Mouse (Mus musculus) adrenal gland, postnatal 36 days (tissue): ENCODE data around the gene Tbc1d2b. TPM values are rescaled to one million over a fixed set of nuclear protein-coding genes. Genes with fewer than 3 reads are reported as not detected.

Experiments used
- DNase-seq, 2 experiments: peaks; one replicate each; pipeline ENCODE4 v3.0.0; 2021; ENCODE audit warnings: mixed read lengths in 1 of 2
- total RNA-seq, 2 experiments: library from RNA; stranded (reverse); gene quantifications; 2 replicates each; pipeline ENCODE4 v1.2.3; 2021

Tbc1d2b gene
- total RNA-seq, 2 experiments from 2014 or later: 36.0 to 41.1 TPM

DNA sequence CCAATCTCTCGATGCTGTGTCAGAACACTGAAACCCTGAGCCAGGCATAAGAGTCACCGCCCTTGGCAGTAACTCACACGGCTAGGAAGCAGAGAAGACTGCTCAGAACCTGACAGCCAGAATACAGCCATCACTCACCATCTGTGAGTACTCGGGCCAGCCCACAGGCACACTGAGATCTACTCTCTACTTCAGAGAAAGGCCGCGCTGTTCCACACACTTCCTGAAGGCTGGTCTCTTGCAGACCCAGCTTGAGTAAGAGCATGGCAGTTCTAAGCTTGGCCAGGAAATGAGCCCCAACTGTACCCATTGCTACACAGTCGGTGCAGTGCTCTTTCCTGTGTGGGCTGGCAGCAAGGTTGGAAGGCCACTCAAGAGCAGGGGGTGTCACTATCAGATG is 27.7 kb downstream of the Tbc1d2b start:
- DNase-seq: peak; percentile 39 to 66

- DNase-seq: no peak
Measured at GRCm38 (mm10) chr9:90242291-90242690, 28.3 kb downstream of the Tbc1d2b start.

GRCm38 (mm10) chr9:90241618-90242017 is 29.0 kb downstream of the Tbc1d2b start:
- DNase-seq: no peak

DNA sequence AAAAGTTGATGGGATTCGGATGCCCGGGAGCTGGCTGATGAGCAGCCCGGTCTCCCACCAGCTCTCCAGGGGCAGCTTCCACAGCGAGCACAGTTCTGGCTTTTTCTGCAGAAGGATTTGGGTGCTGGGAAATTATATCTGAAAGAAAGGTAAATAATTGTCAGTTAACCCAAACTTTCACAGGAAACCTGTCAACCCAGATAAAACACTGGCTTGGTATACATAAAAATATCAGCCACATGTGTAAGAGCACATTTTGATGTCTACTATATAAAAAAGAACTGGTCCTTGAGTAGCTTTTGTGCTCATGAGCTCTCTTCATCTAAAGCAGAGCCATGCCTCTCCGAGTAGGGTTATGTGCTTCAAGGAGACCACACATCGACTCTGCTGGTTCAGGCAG is 29.6 kb downstream of the Tbc1d2b start:
- DNase-seq: no peak

GRCm38 (mm10) chr9:90240560-90240959 is 30.0 kb downstream of the Tbc1d2b start:
- no peak for DNase-seq

GRCm38 (mm10) chr9:90237232-90238062 is 33.2 kb downstream of the Tbc1d2b start:
- DNase-seq: no peak

DNA sequence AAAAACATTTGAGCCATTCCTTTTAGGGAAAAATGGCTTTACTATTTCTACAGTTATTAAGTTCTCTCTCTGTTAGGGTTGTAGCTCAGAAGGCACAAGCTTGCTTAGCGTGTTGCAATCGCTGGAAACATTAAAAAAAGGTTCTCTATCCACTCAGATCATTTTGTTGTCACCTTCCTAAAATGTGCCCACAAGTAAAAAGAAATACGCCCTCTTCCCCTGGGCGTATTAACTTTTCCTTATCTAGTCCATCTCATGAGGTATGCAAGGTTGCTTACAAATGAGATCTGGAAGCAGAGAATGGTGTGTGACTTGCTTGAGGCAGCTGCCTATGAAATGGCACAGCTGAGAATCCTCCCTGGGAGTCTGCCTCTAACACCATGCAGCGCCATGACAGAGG is 33.8 kb downstream of the Tbc1d2b start:
- DNase-seq: no peak

- peak in 1 of 2 experiments; percentile 53 for DNase-seq
Measured at GRCm38 (mm10) chr9:90235258-90235882, 35.2 kb downstream of the Tbc1d2b start.

GRCm38 (mm10) chr9:90234786-90235185 is 35.8 kb downstream of the Tbc1d2b start:
- DNase-seq: peak; percentile 35 to 41

DNA sequence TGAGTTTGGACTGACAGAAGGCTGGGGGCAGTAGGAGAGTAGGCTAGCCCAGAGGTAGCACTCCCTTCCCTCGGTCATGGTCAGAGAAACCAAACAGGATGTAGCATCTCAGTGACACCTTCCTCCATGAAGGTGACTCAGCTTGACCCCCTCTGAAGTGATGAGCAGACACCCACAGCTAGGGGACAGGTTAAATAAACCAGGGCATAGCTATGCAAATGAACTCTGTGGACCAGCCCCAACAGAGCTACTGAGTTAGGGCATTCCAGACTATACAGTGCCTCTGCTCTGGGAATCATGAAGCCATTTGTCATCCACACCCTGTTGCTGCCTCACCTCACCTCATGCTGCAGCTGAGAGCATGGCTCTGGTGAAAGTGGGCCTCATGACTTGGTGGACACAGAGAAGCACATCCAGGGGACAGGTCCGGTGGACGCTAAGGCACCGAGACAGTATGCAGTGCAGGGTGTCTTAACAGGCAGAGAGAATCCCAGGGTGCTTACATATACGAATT is 36.6 kb downstream of the Tbc1d2b start:
- no peak for DNase-seq

GRCm38 (mm10) chr9:90232781-90233690 is 37.6 kb downstream of the Tbc1d2b start:
- DNase-seq: no peak

DNA sequence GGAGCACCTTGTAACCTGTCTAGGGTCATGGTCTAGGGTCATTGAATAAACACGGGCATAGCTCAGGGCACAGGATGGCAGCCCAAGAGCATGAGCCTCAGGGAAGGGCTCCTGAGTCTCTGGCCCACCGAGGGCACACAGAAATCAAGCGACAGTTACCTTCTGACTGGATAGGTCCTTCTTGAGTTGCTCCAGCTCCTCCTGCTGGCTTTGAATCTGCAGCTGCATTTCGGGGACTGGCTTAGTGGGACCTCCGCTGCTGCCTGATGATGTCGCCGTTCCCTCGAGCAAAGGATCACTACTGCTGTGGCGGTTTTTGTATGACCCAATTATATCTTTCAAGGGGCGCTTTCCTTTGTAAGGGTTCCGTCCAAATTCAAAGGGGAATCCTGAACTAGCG is 43.4 kb downstream of the Tbc1d2b start:
- peak in 1 of 2 experiments; percentile 36 for DNase-seq

DNA sequence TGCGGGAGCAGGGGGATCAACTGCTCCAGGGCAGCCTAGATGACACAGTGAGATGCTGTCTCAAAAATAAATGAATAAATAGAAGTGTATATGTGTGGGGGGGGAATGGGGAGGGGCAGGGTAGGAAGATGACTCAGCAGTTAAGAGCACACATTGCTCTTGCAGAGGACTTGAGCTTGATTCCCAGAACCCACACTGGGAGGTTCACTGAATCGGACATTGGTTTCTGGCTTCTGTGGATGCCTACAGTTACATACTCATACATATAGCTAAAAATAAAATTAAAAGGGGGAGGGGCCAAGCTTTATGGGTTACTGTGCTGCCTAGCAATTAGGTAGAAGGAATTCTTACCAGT is 43.9 kb downstream of the Tbc1d2b start:
- no peak for DNase-seq

DNA sequence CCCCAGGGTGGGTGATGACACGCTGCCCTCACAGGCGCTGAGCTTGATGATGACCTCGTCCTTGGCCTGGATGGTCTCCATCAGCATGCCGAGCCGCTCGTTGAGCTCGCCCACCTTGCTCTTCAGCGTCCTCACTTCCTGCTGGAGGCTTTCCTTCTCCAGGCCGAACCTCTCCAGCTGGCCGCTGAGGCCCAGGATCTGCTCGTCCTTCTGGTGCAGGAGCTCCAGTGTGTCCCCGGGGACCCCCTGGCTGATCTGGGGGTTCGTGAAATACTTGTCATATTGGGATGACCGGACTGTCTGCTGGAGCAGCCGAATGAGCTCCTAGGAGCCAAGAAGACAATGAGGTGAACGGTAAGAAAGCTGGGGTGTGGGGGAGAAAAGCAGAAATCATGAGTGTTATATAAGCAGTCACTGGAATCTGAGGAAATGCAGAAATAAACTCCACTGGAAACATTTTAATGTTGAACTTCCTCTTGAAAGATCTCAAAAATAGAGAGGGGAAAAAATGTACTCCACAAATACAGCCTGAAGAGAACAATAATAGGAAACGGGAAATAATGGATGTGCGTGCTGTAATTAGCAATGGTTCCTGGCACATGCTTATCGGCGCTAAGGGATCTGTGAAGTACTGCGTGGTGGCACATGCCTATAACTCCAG is 44.4 kb downstream of the Tbc1d2b start:
- no peak for DNase-seq

- no peak for DNase-seq
Measured at GRCm38 (mm10) chr9:90222275-90222674, 48.3 kb downstream of the Tbc1d2b start.

- no peak for DNase-seq
Measured at GRCm38 (mm10) chr9:90217501-90217900, 53.1 kb downstream of the Tbc1d2b start.

GRCm38 (mm10) chr9:90216259-90217001 is 54.2 kb downstream of the Tbc1d2b start:
- DNase-seq: peak in 1 of 2 experiments; percentile 33

GRCm38 (mm10) chr9:90213127-90213526 is 57.5 kb downstream of the Tbc1d2b start:
- DNase-seq: no peak

GRCm38 (mm10) chr9:90208655-90209054 is 61.9 kb downstream of the Tbc1d2b start:
- no peak for DNase-seq

DNA sequence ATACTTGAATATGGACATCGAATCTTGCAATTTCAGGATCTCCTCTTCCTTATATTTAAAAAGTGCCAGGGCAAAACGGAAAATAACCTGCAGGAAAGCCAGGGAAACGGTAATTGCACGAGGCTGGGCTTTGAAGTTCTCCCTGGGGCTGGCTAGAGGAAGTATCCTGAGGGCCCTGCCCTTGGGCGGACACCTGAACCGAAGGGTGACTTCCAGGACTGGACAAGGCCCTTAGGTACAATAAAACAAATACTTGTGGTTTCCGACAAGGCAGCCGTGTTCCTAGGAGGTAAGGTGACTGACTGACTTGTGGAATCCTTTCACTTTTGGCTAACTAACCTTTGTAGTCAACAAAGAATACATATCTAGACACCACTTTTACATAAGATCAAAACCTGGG is 62.8 kb downstream of the Tbc1d2b start:
- DNase-seq: no peak

GRCm38 (mm10) chr9:90206500-90206899 is 64.1 kb downstream of the Tbc1d2b start:
- peak; percentile 90 to 92 for DNase-seq
